Mouse (Mus musculus): ENCODE data around the gene Nxf1. TPM values are rescaled to one million over a fixed set of nuclear protein-coding genes. Genes with fewer than 3 reads are reported as not detected.

The Nxf1 gene
- total and polyA plus RNA-seq, 3 experiments, result 66.5 to 136 (median 101) TPM

- Histone ChIP-seq H3K4me1 (ENCODE audit: control insufficient read depth in 1 of 2, insufficient read depth in 2 of 2) (peaks cover 2 to 34% of the 10 kb centered on the region in 2 experiments; a peak in 3 of 4 replicates), H3K27me3 (replicated peaks) (no peaks in the 10 kb centered on the region), H3K9ac (ENCODE audit: insufficient read depth, low read depth) (peak overlapping the region; percentile 100), H3K79me2 (replicated peaks; ENCODE audit: control insufficient read depth, extremely low read depth, insufficient read depth, poor library complexity, severe bottlenecking) (peaks cover 40% of the 10 kb centered on the region), H3K4me3 (replicated peaks in 1 of 3; ENCODE audit: low read depth in 2 of 3, low read length in 2 of 3, poor library complexity in 1 of 3) (peak overlapping the region; percentile 72 to 99 (median 81)), H3K4me2 (ENCODE audit: insufficient read depth, low read depth, poor library complexity, severe bottlenecking) (peak overlapping the region; percentile 100; the same call in 1 of the 2 replicates), H3K27ac (ENCODE audit: insufficient read depth, low read depth) (peak overlapping the region; percentile 67), H3K9me3 (replicated peaks; ENCODE audit: low read length) (no peaks in the 10 kb centered on the region), H3K36me3 (replicated peaks in 1 of 2; ENCODE audit: control insufficient read depth in 1 of 2, insufficient read depth in 1 of 2, low read length in 1 of 2) (peaks cover 26 to 34% of the 10 kb centered on the region in 2 experiments)
- dilution Hi-C loops (cut with MboI; ENCODE audit: extremely low pct_ligation_motif_present, extremely low pct_unique_long_range_greater_than_20kb, low sequenced_read_pairs), result no loop called here
- in situ Hi-C loops (cut with MboI; ENCODE audit: low pct_ligation_motif_present, low pct_unique_long_range_greater_than_20kb, low sequenced_read_pairs), result no loop called here
- TF ChIP-seq NRF1 (IDR thresholded peaks at IDR 0.05; ENCODE audit: low read depth, low read length) (no peak), GABPA (IDR thresholded peaks at IDR 0.05; ENCODE audit: insufficient replicate concordance, low read depth, low read length) (no peak), TCF12 (IDR thresholded peaks at IDR 0.05; ENCODE audit: low read depth, low read length) (no peak), USF2 (conservative IDR thresholded peaks at IDR 0.05; ENCODE audit: low read depth, low read length) (no peak), BHLHE40 (IDR thresholded peaks at IDR 0.05; ENCODE audit: low read depth, low read length) (no peak), MAFK (IDR thresholded peaks at IDR 0.05; ENCODE audit: insufficient replicate concordance, low read length) (no peak), CHD2 (IDR thresholded peaks at IDR 0.05; ENCODE audit: low read length) (0 out of 2 replicates have a peak, but pooled peaks have one; percentile 32), IRF4 (IDR thresholded peaks at IDR 0.05; ENCODE audit: low read depth, low read length) (no peak), KAT2A (IDR thresholded peaks at IDR 0.05; ENCODE audit: insufficient replicate concordance, low read length) (no peak), CTCF (conservative IDR thresholded peaks at IDR 0.05 in 1 of 2, IDR thresholded peaks at IDR 0.05 in 1 of 2; ENCODE audit: low read depth in 2 of 2, low read length in 2 of 2) (no peak), EP300 (IDR thresholded peaks at IDR 0.05; ENCODE audit: low read length) (no peak), SMC3 (IDR thresholded peaks at IDR 0.05; ENCODE audit: low read depth, low read length) (no peak), ZC3H11A (IDR thresholded peaks at IDR 0.05; ENCODE audit: low read depth, low read length) (no peak), POLR2AphosphoS2 (IDR thresholded peaks at IDR 0.05; ENCODE audit: low read depth, low read length) (peak; percentile 96), RCOR1 (conservative IDR thresholded peaks at IDR 0.05; ENCODE audit: low read depth, low read length) (peak; percentile 58; the same call in 1 of the 2 replicates), HCFC1 (IDR thresholded peaks at IDR 0.05; ENCODE audit: low read depth, low read length) (no peak; the same call in 1 of the 2 replicates), ZKSCAN1 (IDR thresholded peaks at IDR 0.05; ENCODE audit: borderline replicate concordance, low read depth, low read length) (no peak), UBTF (IDR thresholded peaks at IDR 0.05; ENCODE audit: low read depth, low read length) (no peak), POLR2A (IDR thresholded peaks at IDR 0.05; ENCODE audit: low read depth, low read length) (peak; percentile 35), E2F4 (IDR thresholded peaks at IDR 0.05; ENCODE audit: insufficient replicate concordance, low read depth, low read length) (no peak), ZNF384 (IDR thresholded peaks at IDR 0.05; ENCODE audit: low read depth, low read length) (peak; percentile 43; the same call in 1 of the 2 replicates), USF1 (IDR thresholded peaks at IDR 0.05; ENCODE audit: low read depth, low read length) (no peak), MEF2A (IDR thresholded peaks at IDR 0.05; ENCODE audit: borderline replicate concordance, low read depth, low read length) (no peak), ELF1 (IDR thresholded peaks at IDR 0.05; ENCODE audit: low read depth, low read length) (0 out of 2 replicates have a peak, but pooled peaks have one; percentile 1), TBP (conservative IDR thresholded peaks at IDR 0.05; ENCODE audit: low read depth, low read length) (no peak; the same call in 1 of the 2 replicates), MAX (IDR thresholded peaks at IDR 0.05; ENCODE audit: low read length) (no peak), SIN3A (IDR thresholded peaks at IDR 0.05; ENCODE audit: low read length) (no peak; the same call in 1 of the 2 replicates), JUN (IDR thresholded peaks at IDR 0.05; ENCODE audit: insufficient read depth, low read depth, low read length) (no peak), RAD21 (IDR thresholded peaks at IDR 0.05; ENCODE audit: low read depth, low read length) (no peak), NELFE (IDR thresholded peaks at IDR 0.05; ENCODE audit: low read depth, low read length) (no peak), PAX5 (IDR thresholded peaks at IDR 0.05; ENCODE audit: low read length) (no peak), ZMIZ1 (IDR thresholded peaks at IDR 0.05; ENCODE audit: low read depth, low read length) (peak; percentile 48; the same call in 1 of the 2 replicates), JUND (conservative IDR thresholded peaks at IDR 0.05; ENCODE audit: low read depth, low read length) (0 out of 2 replicates have a peak, but pooled peaks have one; percentile 32), MYC (IDR thresholded peaks at IDR 0.05; ENCODE audit: low read depth, low read length) (no peak), MXI1 (IDR thresholded peaks at IDR 0.05; ENCODE audit: low read depth, low read length) (peak; percentile 15; the same call in 1 of the 2 replicates), ETS1 (conservative IDR thresholded peaks at IDR 0.05; ENCODE audit: low read depth, low read length) (no peak), CHD1 (IDR thresholded peaks at IDR 0.05; ENCODE audit: low read depth, low read length) (peak; percentile 97), MAZ (IDR thresholded peaks at IDR 0.05; ENCODE audit: low read depth, low read length) (0 out of 2 replicates have a peak, but pooled peaks have one; percentile 61)
- DNase-seq (ENCODE audit: extremely low read depth), result no peak
Observed at GRCm38 (mm10) chr19:8723574-8724346, 33.1 kb upstream of the Nxf1 start.

Data from CH12.LX (cell line).